Mouse (Mus musculus) frontal cortex, postnatal 10 days (tissue): ENCODE data around the gene Podn.

Experiments used
- DNase-seq, 2 experiments: peaks; one replicate each; pipeline ENCODE4 v3.0.0; 2022; ENCODE audit warnings: low spot score in 2 of 2, mixed read lengths in 1 of 2

The Podn gene

GRCm38 (mm10) chr4:108045136-108046107 lies 50.8 kb downstream of the Podn start:
- no peak for DNase-seq

GRCm38 (mm10) chr4:108037027-108037426 lies 59.2 kb downstream of the Podn start:
- no peak for DNase-seq

- DNase-seq = no peak
Observed at GRCm38 (mm10) chr4:108033041-108033764, 63.0 kb downstream of the Podn start.

GRCm38 (mm10) chr4:108032352-108032849 lies 63.8 kb downstream of the Podn start:
- no peak for DNase-seq

GRCm38 (mm10) chr4:108031502-108032351 lies 64.5 kb downstream of the Podn start:
- DNase-seq = peak in 1 of 2 experiments; percentile 31

GRCm38 (mm10) chr4:108030888-108031501 lies 65.2 kb downstream of the Podn start:
- DNase-seq = no peak

- DNase-seq = no peak
Observed at GRCm38 (mm10) chr4:108026193-108026592, 70.1 kb downstream of the Podn start.

GRCm38 (mm10) chr4:108025269-108025668 lies 71.0 kb downstream of the Podn start:
- no peak for DNase-seq

GRCm38 (mm10) chr4:108024641-108025040 lies 71.6 kb downstream of the Podn start:
- DNase-seq = no peak

GRCm38 (mm10) chr4:108023186-108023585 lies 73.1 kb downstream of the Podn start:
- no peak for DNase-seq

- no peak for DNase-seq
Observed at GRCm38 (mm10) chr4:108020178-108020577, 76.1 kb downstream of the Podn start.

- no peak for DNase-seq
Observed at GRCm38 (mm10) chr4:108018961-108019921, 77.0 kb downstream of the Podn start.

- no peak for DNase-seq
Observed at GRCm38 (mm10) chr4:108018241-108018923, 77.9 kb downstream of the Podn start.

GRCm38 (mm10) chr4:108017839-108018238 lies 78.4 kb downstream of the Podn start:
- DNase-seq = no peak

- DNase-seq = no peak
Observed at GRCm38 (mm10) chr4:108016321-108016720, 79.9 kb downstream of the Podn start.

GRCm38 (mm10) chr4:108015067-108015765 lies 81.0 kb downstream of the Podn start:
- no peak for DNase-seq

- DNase-seq = no peak
Observed at GRCm38 (mm10) chr4:108014466-108014865, 81.8 kb downstream of the Podn start.

GRCm38 (mm10) chr4:108008541-108008940 lies 87.7 kb downstream of the Podn start:
- no peak for DNase-seq
